Mouse (Mus musculus) ES-CJ7 (cell line): ENCODE measurements around the gene Kdm4c.
"Not testable (repeated sequence)": the region's sequence is repeated elsewhere in the genome, so short reads cannot be mapped to it uniquely, and the experiment has no call there.

Source experiments
- DNase-seq: peaks from one replicate; pipeline ENCODE4 v3.0.0; 2011; ENCODE audit warnings: low read depth, low spot score

Gene Kdm4c

DNA sequence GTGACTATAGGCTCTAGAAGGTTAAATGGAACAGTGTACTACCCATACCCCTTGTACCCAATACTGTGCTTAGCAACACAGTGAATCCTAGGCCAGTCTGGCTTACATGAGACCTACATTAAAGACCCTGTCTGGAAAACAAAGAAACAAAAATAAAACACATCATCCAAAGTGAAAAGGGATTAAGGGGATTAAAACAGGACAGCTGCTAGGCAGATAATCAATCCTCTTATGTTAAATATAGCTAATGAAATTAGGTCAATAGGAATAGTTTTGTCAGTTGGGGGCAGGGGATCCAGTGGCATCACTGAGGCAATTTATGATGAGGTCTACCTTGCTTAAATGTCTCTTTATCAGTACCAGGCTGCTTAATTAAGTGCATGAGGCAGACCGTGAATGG, at the start of gene Kdm4c:
Gene Kdm4c (plus strand): TSS at position 322 of the 400 bp plus-strand sequence.
- DNase-seq = no peak

DNA sequence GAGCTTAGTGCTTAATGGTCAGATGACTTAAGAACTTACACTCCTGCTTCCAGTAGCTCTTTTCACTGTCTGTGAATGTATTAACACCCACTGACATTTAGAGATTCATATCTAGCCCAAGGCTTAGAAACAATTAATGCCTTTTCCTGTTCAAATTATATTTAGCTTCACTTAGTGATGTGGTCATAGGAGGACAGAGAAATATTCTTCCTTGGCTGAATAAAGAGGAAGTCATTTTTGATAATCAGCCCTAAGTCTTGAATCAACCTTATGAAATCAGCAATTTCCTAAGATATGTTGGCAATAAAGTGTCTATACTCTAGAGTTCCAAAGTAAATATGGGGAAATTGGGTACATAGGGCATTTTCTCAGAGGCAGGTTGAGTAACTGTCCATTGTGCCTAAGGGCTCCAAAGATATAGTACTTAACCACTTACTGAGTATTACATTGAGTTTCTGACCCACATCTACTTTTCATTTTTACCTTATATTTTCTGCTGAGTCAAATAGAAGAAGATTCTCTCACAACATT, 41.0 kb upstream of the Kdm4c start:
- no peak for DNase-seq

DNA sequence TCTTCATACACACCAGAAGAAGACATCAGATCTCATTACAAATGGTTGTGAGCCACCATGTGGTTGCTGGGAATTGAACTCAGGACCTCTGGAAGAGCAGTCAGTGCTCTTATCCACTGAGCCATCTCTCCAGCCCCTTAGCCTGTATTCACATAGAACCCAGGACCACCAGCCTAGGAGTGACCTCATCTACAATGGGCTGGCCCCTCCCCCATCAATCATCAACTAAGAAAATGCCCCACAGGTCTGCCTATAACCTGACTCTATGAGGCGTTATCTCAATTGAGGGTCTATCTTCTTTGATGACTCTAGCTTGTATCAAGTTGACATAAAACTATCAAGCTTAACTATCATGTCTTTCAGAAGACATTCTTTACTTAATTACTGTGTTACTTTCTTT, 20.5 kb upstream of the Kdm4c start:
- DNase-seq = not testable (repeated sequence)

DNA sequence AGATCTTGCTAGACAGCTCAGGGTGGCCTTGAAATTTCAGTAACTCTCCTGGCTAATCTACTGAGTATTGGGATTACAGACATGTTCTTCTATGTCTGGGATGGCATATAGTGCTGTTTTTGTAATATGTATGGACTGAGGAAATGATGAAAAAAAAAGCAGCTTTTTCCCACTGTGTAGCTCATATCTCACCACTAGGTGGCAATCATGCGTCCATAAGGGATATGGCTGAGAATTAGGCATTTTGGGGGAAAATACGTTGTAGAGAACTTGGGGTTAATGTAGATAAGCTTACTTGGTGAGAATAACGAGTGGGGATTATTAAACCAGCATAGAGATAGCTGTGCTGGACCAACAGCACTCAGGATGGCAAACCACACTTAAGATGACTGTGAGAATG, 19.9 kb upstream of the Kdm4c start:
- no peak for DNase-seq

DNA sequence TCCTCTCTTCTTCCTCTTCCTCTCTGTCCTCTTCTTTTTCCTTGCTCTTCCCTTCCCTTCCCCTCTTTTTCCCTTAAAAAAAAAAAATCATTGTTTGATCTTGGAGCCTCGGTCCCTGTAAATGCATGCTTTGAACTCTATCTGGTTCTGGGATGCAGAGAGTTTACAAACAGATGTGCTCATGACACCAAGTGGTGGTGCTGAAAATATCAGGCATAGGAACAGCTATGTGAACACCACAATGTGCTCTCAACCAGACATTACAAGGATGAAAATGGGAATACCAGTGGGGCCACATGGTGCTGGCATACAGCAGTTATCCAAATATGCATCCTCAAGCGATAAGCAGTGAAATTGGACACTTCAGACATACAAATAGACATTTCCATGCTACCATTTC, 18.1 kb upstream of the Kdm4c start:
- DNase-seq = peak; percentile 33

DNA sequence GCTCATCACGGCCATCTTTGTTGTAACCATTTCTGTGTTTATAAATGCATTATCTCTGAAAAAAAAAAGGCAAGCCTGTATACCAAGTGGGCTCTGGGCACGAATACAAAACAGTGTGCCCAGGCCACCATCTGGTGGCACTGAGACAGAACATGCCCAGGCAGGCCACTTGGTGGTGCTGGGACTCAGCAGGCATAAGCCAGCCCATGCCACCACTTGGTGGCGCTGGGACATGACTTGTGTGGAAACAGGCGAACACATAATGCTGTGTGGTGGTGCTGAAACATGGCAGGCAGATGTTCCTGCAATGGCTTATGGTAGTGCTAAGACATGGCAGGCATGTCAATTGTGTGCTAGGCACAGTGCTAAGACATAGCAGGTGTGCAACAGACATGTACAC, 11.3 kb upstream of the Kdm4c start:
- DNase-seq = peak; percentile 76

DNA sequence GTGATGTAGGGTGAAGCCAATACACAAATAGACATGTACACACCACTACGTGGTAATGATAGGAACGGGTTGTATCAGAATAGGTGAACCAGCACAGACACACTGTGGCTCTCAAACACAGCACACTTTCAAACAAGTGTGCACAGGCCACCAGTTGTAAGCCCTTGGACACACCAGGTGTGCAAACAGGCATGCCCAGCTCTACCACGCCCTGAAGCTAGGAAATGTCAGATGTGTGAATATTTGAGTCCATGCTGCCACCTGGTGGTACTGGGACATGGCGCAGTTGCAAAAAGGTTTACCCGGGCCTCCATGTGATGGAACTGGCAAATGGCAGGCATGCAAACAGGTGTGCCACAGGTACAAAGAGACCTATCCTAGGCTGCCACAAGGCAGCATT, 10.9 kb upstream of the Kdm4c start:
- DNase-seq = peak; percentile 84

DNA sequence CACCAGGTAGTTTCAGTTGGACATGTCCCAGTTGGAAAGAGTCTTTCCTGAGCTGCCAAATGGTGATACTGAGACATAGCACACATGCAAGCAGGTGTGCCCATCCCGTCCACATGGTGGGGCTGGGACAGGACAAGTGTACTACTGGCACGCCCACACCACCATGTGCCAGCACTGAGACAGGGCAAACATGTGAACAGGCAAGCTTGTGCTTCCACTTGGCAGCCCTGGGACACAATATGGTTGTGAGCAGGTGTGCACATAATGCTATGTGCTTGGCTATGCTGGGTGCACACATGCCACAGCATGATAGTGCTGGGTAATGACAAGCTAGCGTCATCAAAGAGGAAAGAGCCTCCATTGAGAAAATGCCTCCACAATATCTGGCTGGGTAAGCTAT, 8.8 kb upstream of the Kdm4c start:
- no peak for DNase-seq

DNA sequence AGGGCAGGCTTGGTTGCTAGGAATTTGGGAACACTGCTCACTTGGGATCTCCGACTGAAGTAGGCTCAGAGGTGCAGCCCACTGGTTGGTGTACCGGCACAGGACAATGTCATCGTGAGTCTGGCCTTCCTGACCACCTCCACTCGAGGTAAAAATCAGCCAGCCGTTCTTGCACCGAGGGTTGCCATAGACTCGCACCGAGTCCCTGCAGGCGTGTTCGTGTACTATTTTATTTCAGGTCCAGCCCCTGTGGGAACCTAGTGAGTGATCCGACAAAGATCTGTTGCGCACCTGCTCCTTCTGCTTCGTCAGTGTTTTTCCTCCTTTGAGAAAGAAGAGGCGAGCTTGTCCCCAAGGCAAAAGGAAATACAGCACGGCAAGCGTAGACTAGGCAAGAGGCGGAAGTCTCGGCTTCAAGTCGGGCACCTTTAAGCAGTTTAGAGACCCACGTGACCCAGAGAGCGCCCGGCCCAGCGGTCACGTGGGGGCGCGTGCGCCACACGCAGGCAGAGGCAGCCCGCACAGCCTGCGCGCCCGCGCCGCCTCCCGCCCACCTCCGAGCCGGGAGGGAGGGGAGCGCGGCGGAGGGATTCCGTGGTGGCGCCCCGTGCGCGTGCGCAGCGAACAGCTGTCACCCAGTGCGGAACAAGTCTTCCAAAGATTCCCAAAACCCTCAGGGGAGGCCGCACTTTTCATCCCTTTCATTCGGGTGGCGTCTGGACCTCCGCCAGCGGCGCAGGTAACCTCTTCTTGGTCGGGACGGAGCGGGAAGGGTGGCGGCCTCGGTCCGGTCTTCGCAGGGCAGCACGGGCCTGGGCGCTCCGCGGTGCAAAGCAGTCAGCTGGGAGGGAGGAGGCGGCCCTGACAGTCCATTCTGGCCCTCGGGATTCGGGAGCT, 9.3 kb downstream of the Kdm4c start:
- DNase-seq = peak; percentile 95

DNA sequence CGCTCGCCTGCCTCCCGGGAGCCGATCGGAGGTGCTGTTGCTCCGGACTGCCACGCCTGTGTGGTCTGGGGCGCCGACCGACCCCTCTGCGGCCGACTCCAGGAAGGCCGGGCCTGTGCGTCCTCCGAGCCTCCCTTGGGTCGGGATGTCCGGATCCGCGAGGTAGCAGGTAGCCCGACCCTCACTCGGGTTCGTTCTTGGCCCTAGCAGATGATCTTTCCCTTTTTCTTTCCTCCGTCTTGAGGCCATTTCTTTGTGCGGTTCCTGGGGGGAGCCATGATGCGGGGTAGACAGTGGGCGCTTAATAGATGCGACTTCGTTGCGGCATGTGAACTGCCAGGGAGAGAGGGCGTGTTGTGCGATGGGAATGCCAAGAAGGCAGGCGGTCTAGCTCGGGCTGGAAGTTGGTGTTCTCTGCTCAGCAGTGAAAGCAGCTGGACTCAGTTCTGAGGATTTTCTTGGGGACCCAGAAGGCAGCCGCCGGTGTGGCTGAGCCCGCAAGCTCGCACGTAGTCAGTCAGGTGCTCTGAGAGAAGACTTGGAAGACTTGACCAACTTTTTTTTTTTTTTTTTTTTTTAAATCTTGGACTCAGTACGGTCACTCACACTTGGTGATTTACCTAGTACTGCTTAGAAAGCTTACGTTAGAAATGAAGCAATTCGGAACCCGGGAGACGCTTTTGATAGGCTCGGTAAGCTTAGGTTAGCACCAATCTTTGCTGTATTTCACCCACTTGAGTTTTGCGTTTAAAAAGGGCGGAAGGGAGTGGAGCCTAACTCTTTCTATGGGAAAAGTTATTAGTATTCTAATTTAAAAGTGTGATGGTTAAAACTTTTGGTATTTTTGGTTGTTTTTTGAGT, 10.2 kb downstream of the Kdm4c start:
- DNase-seq = peak; percentile 56

DNA sequence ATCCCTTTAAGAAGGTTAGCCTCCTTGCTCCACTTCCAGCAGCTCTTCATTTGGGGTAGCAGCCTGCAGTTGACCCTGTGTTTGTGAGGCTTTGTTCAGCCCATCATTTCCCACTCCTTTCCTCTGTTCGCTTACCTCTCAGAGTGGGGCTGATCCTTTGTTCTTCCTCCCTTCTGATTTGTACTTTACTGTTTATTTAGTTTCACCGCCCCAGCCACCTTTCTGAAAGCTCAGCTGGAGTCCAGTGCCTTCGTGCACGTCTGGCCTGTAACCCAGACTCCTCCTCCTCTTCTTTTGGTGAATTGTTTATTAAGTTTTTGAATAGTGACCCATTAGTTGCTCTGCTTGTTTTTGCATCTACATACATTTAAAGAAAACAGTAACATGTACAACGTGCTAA, 15.6 kb downstream of the Kdm4c start:
- DNase-seq = peak; percentile 77

DNA sequence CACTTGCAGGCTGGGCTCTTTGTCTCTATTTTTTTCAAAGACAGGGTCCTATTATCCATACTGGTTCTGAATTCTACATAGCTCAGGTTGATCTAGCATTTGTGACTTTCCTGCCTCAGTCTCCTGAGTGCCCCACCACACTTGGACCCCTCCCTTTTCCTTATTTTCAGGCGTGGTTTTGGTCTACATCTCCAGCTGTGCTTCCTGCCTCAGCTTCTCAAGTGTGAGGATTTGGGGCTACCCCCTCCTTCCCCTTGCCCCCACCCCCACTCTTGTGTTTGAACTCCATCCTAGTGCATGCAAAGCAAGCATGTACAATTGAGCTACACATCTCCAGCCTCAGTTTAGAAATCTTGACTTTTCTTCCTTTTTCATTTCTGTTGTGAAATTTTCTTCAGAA, 16.2 kb downstream of the Kdm4c start:
- DNase-seq = peak; percentile 90

DNA sequence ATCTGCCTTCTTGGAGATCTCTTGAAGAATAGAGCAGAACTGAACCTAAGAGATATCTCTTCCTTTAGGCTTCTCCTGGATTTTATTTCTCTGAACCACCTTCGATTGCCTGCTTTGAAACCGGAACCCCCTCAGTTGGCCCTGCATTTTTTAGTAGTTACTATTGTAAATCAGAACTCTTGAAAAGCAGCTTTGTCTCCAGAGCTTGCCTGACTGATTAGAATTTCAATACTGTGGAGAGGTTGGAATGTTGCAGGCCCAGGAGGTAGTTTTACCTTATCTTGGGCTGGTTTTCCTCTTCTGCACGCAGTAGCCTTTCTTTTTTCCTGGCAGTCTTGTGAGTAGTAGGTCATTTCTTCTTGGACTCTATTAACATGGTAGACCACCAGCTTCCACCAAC, 17.0 kb downstream of the Kdm4c start:
- DNase-seq = peak; percentile 90

DNA sequence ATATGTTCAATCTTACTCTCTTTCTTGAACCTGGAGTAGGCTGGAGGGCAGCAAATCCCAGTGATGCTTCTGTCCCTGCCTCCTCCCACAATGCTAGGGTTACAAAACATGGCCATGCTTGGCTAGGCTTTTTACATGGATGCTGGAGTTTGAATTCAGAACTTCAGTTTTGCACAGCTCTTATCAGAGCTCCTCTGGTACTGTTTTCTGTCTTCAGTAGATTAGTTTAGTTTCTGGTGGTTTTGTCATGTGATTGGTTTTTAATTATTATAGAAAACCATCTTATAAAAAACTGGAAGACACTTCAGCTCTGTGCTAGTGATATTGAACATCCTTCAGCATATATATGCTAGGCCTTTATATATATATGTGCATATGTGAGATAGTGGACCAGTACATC, 19.6 kb downstream of the Kdm4c start:
- no peak for DNase-seq

DNA sequence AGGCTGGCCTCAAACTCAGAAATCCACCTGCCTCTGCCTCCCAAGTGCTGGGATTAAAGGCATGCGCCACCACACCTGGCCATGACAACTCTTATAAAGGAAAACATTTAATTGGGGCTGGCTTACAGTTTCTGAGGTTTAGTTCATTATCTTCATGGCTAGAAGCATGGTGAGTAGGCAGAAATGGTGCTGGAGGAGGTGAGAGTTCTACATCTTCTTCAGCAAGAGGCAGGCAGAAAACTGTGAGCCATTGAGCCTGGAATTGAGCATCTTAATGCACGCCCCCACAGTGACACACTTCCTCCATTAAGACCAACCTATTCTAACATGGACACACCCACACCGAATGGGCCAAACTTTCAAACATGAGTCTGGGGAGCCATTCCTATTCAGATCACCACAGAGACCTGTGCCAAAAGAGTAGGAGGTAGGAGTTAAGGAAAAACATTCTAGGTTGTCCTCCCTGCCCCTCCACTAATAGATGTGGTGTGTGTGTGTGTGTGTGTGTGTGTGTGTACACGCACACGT, 22.2 kb downstream of the Kdm4c start:
- peak; percentile 42 for DNase-seq

DNA sequence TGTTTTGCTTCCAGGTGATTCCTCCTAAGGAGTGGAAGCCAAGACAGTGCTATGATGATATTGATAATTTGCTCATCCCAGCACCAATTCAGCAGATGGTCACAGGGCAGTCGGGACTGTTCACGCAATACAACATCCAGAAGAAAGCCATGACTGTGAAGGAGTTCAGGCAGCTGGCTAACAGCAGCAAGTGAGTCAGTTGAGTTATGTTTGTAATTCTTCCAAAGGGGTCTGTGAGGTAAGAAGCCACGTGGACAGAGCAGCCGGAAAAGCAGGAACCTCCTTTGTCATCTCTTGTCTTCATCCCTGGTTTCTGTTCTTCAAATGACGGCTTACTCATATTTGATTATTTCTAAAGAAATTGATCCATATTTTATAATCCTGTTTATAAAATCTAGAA, 28.9 kb downstream of the Kdm4c start:
- no peak for DNase-seq

DNA sequence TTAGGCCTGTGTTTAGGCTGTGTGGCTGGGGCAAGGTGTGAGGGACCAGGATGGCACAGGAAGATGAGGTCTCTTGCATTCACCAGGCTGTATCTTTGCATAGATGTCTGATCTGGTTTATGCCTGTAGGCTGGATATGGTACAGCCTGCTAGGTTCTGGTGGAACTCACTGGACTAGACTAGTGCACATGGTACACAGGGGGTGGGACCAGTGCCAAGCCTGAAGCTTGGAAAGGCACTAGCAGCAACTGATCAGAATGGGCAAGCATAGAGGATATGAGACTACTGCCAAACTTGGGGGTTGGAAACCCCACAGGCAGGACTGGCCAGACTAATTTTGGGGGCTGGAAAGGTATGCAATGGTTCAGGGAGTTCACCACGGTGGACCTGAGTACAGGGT, 35.2 kb downstream of the Kdm4c start:
- DNase-seq = no peak

DNA sequence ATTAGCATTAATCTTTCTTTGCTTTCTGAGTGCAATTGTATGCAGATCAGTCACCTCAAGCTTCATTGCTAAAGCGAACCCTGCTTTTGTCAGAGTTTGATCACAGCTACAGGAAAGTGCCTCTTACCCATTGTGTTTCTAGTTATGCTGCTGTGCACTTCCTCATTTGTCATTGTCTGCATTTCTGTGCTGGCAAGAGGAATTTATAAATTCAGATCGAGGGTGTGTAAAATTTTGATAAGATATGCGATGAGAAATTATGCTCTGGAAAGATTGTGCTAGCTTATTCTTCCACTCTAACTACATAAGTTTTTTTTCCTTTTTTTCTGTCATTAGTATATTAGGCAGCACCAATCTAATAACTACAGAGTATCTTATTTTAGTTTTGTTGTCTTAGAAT, 37.9 kb downstream of the Kdm4c start:
- no peak for DNase-seq

DNA sequence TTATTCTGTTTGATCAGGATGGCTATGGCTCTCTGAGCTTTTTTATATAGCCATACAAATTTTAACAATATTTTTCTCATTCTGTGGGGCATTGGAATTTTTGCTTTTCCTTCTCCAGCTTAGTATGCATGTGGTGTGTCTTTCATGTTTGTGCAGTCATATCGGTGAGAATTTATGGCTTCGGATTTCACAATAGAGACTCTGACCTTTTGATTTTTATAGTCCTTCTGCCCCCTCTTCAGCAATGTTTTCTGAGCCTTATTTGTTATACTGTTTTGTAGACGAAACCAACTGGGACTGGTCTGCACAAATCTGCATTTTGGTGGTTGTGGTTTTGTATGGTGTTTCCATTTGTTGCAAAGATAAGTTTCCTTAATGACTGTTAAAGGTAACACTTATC, 45.6 kb downstream of the Kdm4c start:
- DNase-seq = no peak

DNA sequence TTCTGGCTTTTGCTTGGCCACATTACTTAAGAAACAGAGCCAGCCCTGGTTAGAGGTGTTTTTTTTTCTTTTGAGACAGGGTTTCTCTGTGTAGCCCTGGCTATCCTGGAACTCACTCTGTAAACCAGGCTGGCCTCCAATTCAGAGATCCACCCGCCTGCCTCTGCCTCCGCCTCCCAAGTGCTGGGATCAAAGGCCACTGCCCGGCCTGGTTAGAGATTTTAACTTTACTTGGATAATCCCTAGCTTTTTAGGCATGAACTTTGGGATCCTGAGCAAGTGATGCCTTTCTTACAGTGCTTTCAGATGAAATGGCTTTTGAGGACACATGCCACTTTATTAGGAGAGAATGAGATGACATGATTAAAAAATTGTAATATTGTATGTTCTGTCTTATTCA, 52.4 kb downstream of the Kdm4c start:
- no peak for DNase-seq

DNA sequence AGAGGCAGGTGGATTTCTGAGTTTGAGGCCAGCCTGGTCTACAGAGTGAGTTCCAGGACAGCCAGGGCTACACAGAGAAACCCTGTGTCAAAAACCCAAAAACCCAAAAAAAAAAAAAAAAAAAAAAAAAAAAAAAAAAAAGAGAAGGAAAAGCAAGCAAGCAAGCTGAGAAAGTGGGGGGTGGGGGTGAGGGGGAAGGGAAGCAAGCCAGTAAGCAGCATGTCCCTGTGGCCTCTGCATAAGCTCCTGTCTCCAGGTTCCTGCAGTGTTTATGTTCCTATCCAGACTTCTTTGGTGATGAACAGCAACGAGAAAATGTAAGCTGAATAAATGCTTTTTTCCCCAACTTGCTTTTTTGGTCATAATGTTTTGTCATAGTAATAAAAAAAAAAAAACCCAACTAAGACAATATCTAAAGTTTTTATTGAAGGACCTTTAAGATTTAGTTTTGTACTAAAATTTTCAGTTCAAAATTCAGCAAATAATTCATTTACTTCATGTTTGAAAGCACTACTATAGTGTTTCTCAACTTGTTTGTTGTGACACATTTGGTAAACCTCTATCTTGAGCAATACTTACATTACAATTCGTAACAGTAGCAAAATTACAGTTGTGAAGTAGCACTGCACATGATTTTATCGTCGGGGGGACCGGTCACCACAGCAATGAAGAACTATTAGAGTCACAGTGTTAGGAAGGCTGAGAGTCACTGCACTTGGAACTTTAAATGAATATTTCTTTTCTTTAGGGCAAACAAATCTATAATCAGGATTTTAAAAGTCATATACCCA, 63.2 kb downstream of the Kdm4c start:
- DNase-seq = no peak
